Mouse (Mus musculus): ENCODE results near the gene Mdga2.

- TF ChIP-seq POLR2A (IDR thresholded peaks at IDR 0.05; ENCODE audit: low read depth, low read length), result no peak
- TF ChIP-seq CTCF (IDR thresholded peaks at IDR 0.05; ENCODE audit: borderline replicate concordance, insufficient read depth, low read length), result no peak
Measured at GRCm38 (mm10) chr12:67220041-67220440, 2.3 kb downstream of the Mdga2 start.

Measured in embryonic fibroblast, embryonic 13.5 days (primary cell).